Mouse (Mus musculus) C2C12 (cell line): ENCODE measurements around the gene Lyrm7.

ENCODE experiments used
- CEBPB ChIP-seq: IDR thresholded peaks from one replicate; pipeline ENCODE4 v1.6.1; 2011; ENCODE audit warnings: low read depth, mild to moderate bottlenecking, control low read depth, moderate library complexity
- CTCF ChIP-seq: IDR thresholded peaks from one replicate; pipeline ENCODE4 v1.5.1; 2011; ENCODE audit not compliant: control insufficient read depth, insufficient read depth, insufficient read length
- FOSL1 ChIP-seq: IDR thresholded peaks from one replicate; pipeline ENCODE4 v1.8.0; 2011; ENCODE audit warnings: mild to moderate bottlenecking, low read length; ENCODE audit not compliant: poor library complexity, insufficient read depth, severe bottlenecking
- MAX ChIP-seq: IDR thresholded peaks from one replicate; pipeline ENCODE4 v1.6.1; 2011; ENCODE audit warnings: mild to moderate bottlenecking, control low read depth
- MYOG ChIP-seq: IDR thresholded peaks from one replicate; pipeline ENCODE4 v1.6.1; 2011; ENCODE audit not compliant: control insufficient read depth, insufficient read length; ENCODE audit errors: extremely low read depth

- TF ChIP-seq FOSL1: no peak
- no peak for TF ChIP-seq CTCF
- no peak for TF ChIP-seq MYOG
- TF ChIP-seq CEBPB: no peak
- no peak for TF ChIP-seq MAX
These were observed 43.3 kb downstream of the Lyrm7 start for GRCm38 (mm10) chr11:54817449-54817848.
